Mouse (Mus musculus): ENCODE data around the gene Rhbdl2. TPM values are rescaled to one million over a fixed set of nuclear protein-coding genes. Genes with fewer than 3 reads are reported as not detected.

The Rhbdl2 gene
- polyA plus RNA-seq, 1 experiment from 2014 or later, result 7.1 TPM

DNA sequence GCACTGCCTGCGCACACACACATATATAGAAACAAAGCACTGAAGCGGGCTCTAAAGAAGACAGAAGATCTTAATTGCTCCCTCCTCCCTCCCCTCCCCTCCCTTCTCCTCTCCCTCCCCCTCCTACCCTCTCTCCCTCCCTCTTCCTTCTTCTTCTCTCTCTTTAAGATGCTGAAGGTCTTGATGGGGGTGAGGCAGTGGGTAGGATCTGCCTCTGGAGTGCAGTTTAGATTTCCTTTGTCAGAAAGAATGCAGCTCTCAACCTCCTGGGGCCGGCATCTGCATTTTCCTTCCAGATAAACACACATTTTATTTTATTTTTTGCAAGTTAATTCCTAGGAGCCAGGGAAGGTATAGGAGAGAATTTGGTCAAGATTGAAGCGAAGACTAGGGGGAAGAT is 19.4 kb upstream of the Rhbdl2 start:
- Histone ChIP-seq H3K36me3 (no peaks in the 10 kb centered on the region), H3K27me3 (no peaks in the 10 kb centered on the region), H3K27ac (no peak overlapping the region), H3K9ac (no peak overlapping the region), H3K4me3 (no peak overlapping the region), H3K4me1 (no peaks in the 10 kb centered on the region), H3K9me3 (no peaks in the 10 kb centered on the region), H3K4me2 (no peak overlapping the region)
- ATAC-seq (ENCODE audit: insufficient number of reproducible peaks, low FRiP score, low TSS enrichment, low read depth), result no peak
- WGBS, result 83% methylated on average over 4 of the region's 4 CpGs

DNA sequence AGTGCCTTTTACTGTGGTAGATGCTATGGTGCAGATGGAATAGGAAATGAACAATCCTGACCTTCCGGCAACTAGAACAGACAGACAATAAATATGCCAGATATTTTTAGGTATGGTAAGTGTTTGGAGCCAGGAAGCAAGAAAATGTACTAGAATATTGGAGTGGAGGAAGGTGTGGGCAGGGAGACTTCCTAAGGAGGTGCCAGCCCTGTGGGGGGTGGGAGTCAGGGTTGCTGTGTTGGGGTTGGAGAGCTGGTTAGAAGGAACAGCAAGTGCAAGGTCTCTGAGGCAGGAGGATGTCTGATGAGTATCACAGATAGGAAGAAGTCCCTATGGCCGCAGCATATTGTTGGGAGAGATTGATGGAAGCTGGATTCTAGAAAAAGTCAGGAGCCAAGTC is 5.0 kb downstream of the Rhbdl2 start:
- Histone ChIP-seq H3K4me3 (no peak overlapping the region), H3K27ac (no peak overlapping the region), H3K9me3 (no peaks in the 10 kb centered on the region), H3K36me3 (no peaks in the 10 kb centered on the region), H3K4me2 (no peak overlapping the region), H3K4me1 (peaks cover 7% of the 10 kb centered on the region), H3K27me3 (no peaks in the 10 kb centered on the region), H3K9ac (no peak overlapping the region)
- ATAC-seq (ENCODE audit: insufficient number of reproducible peaks, low FRiP score, low TSS enrichment, low read depth), result no peak
- 77% methylated on average over 2 of the region's 2 CpGs for WGBS

DNA sequence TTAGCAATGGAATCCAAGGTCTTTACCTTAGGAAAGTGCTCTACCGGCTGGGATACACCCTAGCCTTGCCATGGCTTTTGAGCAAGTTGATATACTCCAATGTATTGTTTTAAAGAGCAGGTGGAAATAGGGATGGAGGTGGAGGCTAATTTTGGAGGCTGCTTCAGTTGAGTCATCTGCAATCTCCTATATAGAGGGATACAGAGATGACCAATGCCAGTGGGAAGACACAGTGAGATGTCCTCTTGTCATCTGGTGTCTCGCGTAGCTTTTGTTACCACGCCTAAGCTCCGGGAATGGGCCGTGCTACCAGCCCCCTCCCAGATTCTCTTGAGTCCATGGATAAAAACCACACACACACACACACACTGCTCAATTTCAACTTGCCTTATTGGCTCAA is 5.5 kb downstream of the Rhbdl2 start:
- Histone ChIP-seq H3K9ac (no peak overlapping the region), H3K4me1 (peaks cover 2% of the 10 kb centered on the region; the same call in 1 of the 2 replicates), H3K36me3 (no peaks in the 10 kb centered on the region), H3K4me3 (no peak overlapping the region), H3K27ac (no peak overlapping the region), H3K27me3 (no peaks in the 10 kb centered on the region), H3K9me3 (no peaks in the 10 kb centered on the region), H3K4me2 (no peak overlapping the region)
- WGBS, result 92% methylated on average over 6 of the region's 6 CpGs
- ATAC-seq (ENCODE audit: insufficient number of reproducible peaks, low FRiP score, low TSS enrichment, low read depth), result no peak

DNA sequence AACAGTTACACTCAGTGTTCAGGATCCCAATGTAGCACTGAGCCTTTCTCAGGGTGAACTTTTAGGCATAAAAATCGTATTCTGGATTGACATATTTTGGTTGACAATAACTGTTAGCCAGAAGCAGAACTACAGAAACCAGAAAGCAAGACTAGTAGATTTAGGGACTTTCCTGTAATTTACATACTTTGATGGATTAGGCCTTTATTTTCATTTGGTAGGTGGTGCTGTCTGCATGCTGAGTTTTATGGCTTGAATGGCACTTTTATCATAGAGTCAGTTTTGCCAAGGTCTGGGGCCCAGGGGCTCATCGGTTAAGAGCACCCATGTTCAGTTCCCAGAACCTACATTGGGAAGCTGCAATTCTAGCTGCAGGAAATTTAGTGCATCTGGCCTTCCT is 7.4 kb downstream of the Rhbdl2 start:
- no peaks in the 10 kb centered on the region for H3K27me3 ChIP-seq
- ATAC-seq (ENCODE audit: insufficient number of reproducible peaks, low FRiP score, low TSS enrichment, low read depth), result no peak
- H3K27ac ChIP-seq, result no peak overlapping the region
- no peak overlapping the region for H3K4me3 ChIP-seq
- WGBS, result 54% methylated on average over 2 of the region's 2 CpGs
- no peaks in the 10 kb centered on the region for H3K9me3 ChIP-seq
- no peaks in the 10 kb centered on the region for H3K36me3 ChIP-seq
- H3K4me1 ChIP-seq, result no peaks in the 10 kb centered on the region; the same call in 1 of the 2 replicates
- H3K4me2 ChIP-seq, result no peak overlapping the region
- no peak overlapping the region for H3K9ac ChIP-seq

DNA sequence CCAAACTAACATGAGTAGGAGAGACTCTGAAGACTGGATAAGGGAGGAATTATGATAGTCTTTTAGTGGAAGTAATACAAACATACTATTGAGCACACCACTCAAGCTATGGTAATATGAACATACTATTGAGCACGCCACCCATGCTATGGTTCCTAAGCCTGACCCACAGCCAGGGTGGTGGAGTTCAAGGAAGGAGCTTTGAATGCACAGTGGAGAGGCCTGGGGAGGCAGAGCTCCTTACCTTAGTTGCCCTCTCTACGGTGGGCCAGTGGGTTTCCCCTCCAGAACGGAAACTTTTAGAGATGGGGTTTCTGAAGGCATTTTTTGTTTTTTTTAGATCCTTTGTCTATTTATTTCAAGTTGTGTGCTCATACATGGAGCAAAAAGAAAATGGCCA is 9.7 kb downstream of the Rhbdl2 start:
- peak; percentile 57 for ATAC-seq (ENCODE audit: insufficient number of reproducible peaks, low FRiP score, low TSS enrichment, low read depth)
- H3K27me3 ChIP-seq, result no peaks in the 10 kb centered on the region
- WGBS, result 72% methylated on average over 3 of the region's 3 CpGs
- no peak overlapping the region for H3K9ac ChIP-seq
- H3K4me2 ChIP-seq, result no peak overlapping the region
- H3K4me1 ChIP-seq, result no peaks in the 10 kb centered on the region; the same call in 1 of the 2 replicates
- H3K9me3 ChIP-seq, result no peaks in the 10 kb centered on the region
- no peaks in the 10 kb centered on the region for H3K36me3 ChIP-seq
- H3K4me3 ChIP-seq, result no peak overlapping the region
- H3K27ac ChIP-seq, result 0 out of 2 replicates have a peak overlapping the region, but pooled peaks have one; percentile 28

DNA sequence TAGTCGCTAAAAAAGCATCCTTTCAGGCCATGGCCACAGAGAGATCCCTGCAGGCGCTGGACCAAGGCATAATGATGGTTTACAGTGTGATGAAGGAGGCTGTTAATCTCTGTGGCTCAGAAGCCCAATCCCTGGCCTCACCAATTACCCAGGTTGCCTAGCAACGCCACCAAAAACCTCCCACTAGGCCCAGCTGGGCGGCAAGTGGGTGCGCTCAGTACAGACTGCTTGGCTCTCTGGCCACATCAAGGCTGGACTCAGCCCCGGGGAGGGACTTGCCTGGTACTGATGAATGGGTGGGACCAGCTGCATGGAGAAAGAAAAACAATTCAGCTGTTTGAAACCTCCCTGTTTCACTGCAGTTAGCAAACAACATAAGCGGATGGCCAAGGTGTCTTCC is 10.2 kb downstream of the Rhbdl2 start:
- no peak overlapping the region for H3K9ac ChIP-seq
- H3K4me3 ChIP-seq, result no peak overlapping the region
- H3K4me2 ChIP-seq, result no peak overlapping the region
- no peaks in the 10 kb centered on the region for H3K36me3 ChIP-seq
- 30% methylated on average over 7 of the region's 7 CpGs for WGBS
- H3K9me3 ChIP-seq, result no peaks in the 10 kb centered on the region
- peak; percentile 72 for ATAC-seq (ENCODE audit: insufficient number of reproducible peaks, low FRiP score, low TSS enrichment, low read depth)
- no peaks in the 10 kb centered on the region; the same call in 1 of the 2 replicates for H3K4me1 ChIP-seq
- no peak overlapping the region for H3K27ac ChIP-seq
- H3K27me3 ChIP-seq, result no peaks in the 10 kb centered on the region

DNA sequence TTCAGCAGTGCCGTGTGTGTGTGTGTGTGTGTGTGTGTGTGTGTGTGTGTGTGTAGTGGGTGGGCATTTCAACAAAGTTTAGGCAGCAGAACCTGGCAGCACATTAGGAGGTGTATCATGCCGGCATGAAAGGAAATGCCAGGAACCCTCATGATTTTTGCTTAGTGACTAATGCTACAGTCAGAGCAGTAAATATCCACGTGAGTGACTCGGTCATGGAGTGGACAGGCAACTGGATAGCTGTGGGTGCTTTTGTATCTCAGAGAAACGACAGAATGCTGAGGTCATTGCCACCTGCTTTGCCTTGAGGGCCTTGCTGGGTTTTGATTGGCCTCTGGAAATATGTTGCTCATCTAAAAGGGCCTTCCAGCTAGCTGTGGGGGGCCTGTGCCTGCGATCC is 16.0 kb downstream of the Rhbdl2 start:
- no peak for ATAC-seq (ENCODE audit: insufficient number of reproducible peaks, low FRiP score, low TSS enrichment, low read depth)
- 45% methylated on average over 6 of the region's 6 CpGs for WGBS
- no peak overlapping the region for H3K4me2 ChIP-seq
- no peak overlapping the region for H3K4me3 ChIP-seq
- H3K9ac ChIP-seq, result no peak overlapping the region
- H3K9me3 ChIP-seq, result no peaks in the 10 kb centered on the region
- no peaks in the 10 kb centered on the region for H3K36me3 ChIP-seq
- H3K4me1 ChIP-seq, result no peaks in the 10 kb centered on the region
- H3K27ac ChIP-seq, result no peak overlapping the region
- no peaks in the 10 kb centered on the region for H3K27me3 ChIP-seq

DNA sequence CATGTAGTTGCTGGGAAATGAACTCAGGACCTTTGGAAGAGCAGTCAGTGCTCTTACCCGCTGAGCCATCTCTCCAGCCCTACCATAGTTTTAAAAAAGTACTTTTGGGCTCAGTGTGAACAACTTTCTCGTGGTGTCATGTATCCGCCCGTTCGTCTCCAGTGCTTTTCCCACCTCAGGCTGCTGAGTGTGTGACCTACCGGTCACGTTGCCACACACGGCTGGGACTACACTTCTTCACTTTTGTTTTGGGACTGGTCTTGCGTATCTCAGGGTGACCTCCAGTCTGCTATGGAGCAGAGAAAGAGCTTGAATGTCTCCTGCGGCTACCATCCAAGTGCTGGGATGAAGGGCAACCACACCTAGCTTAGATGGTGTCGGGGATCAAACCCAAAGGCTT is 20.6 kb downstream of the Rhbdl2 start:
- H3K9me3 ChIP-seq, result no peaks in the 10 kb centered on the region
- no peaks in the 10 kb centered on the region for H3K36me3 ChIP-seq
- no peak overlapping the region for H3K9ac ChIP-seq
- H3K27ac ChIP-seq, result no peak overlapping the region
- H3K27me3 ChIP-seq, result no peaks in the 10 kb centered on the region
- no peak for ATAC-seq (ENCODE audit: insufficient number of reproducible peaks, low FRiP score, low TSS enrichment, low read depth)
- no peak overlapping the region for H3K4me3 ChIP-seq
- H3K4me1 ChIP-seq, result no peaks in the 10 kb centered on the region
- WGBS, result 90% methylated on average over 11 of the region's 11 CpGs
- H3K4me2 ChIP-seq, result no peak overlapping the region

DNA sequence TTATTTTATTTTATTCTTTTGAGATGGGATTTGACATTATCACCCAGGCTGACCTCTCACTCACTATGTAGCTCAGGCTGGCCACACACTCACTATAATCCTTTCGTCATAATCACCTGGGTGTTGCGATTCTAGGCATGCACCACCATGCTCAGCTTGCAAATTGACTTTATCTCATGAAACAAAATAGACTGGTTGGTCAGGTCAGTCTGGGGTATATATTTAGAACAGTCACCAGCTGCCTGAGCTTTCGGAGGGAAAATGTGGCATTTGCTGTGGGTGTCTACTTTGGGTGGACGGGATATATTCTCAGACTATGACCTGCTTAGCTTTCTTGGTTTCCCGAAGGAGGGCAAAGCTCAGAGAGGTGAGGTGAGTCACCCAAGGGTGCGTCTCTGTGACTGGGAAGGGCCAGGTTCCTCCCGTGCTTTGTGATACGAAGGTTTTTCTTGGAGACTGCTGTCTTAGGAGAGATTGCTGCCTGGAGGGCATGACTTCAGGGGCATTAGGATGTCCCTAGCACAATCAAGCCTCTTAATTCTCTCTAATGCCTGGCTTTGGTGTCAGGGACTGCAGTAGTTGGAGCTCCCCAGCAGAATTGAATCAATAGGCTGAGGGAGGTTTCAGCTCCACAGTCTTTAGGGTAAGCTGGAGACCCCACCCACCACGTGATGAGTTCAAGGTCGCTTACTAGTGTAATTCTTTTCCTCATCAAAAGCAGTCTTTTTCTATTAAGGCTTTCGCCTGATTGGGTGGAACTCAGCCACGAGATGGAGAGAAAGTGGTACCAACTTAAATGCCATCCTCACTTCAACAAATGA is 23.0 kb downstream of the Rhbdl2 start:
- Histone ChIP-seq H3K4me2 (no peak overlapping the region), H3K27ac (no peak overlapping the region), H3K4me1 (no peaks in the 10 kb centered on the region), H3K36me3 (no peaks in the 10 kb centered on the region), H3K27me3 (no peaks in the 10 kb centered on the region), H3K9me3 (no peaks in the 10 kb centered on the region), H3K4me3 (no peak overlapping the region), H3K9ac (no peak overlapping the region)
- ATAC-seq (ENCODE audit: insufficient number of reproducible peaks, low FRiP score, low TSS enrichment, low read depth), result no peak
- 79% methylated on average over 12 of the region's 12 CpGs for WGBS

DNA sequence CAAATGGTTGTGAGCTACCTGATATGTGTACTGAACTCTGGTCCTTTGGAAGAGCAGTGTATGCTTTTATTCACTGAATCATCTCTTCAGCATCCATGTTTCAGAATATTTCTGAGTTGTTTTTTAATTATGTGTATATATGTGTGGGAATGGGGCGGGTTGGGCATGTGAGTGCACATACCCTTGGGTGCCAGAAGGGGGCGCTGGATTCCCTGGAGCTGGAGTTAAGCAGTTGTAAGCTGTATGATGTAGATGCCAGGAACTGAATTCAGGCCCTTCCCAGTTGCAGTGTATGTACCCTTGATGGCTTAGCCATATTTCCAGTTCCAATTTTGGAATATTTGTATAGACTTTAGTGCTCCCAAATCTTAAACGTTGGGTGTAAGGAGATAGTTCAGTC is 24.9 kb downstream of the Rhbdl2 start:
- WGBS, result 79% methylated on average over 3 of the region's 3 CpGs
- no peaks in the 10 kb centered on the region for H3K9me3 ChIP-seq
- H3K4me1 ChIP-seq, result no peaks in the 10 kb centered on the region
- H3K4me2 ChIP-seq, result no peak overlapping the region
- no peak overlapping the region for H3K9ac ChIP-seq
- H3K4me3 ChIP-seq, result no peak overlapping the region
- no peaks in the 10 kb centered on the region for H3K36me3 ChIP-seq
- no peak overlapping the region for H3K27ac ChIP-seq
- no peak for ATAC-seq (ENCODE audit: insufficient number of reproducible peaks, low FRiP score, low TSS enrichment, low read depth)
- no peaks in the 10 kb centered on the region for H3K27me3 ChIP-seq

DNA sequence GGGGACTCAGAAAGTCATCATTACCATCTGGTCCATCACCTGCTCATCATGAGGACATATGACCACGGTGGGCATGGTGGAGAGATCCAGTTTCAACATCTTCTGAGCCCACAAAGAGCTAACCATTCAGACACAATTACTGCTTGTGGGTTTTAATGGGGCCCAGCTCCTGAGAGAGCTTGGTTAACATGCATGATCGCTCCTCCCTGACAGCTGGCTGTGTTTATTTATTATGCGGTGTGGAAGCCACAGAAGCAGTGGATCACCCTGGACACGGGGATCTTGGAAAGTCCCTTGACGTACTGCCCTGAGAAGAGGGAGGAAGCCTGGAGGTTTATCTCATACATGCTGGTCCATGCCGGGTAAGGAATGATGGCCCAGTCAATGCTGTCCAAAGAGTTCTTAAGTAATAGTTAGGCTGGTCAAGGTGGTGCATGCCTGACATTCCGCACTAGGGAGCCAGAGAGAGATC is 26.4 kb downstream of the Rhbdl2 start:
- Histone ChIP-seq H3K36me3 (no peaks in the 10 kb centered on the region), H3K9ac (no peak overlapping the region), H3K9me3 (no peaks in the 10 kb centered on the region), H3K27ac (no peak overlapping the region), H3K4me1 (no peaks in the 10 kb centered on the region), H3K4me3 (no peak overlapping the region), H3K4me2 (no peak overlapping the region), H3K27me3 (no peaks in the 10 kb centered on the region)
- 73% methylated on average over 7 of the region's 7 CpGs for WGBS
- no peak for ATAC-seq (ENCODE audit: insufficient number of reproducible peaks, low FRiP score, low TSS enrichment, low read depth)

DNA sequence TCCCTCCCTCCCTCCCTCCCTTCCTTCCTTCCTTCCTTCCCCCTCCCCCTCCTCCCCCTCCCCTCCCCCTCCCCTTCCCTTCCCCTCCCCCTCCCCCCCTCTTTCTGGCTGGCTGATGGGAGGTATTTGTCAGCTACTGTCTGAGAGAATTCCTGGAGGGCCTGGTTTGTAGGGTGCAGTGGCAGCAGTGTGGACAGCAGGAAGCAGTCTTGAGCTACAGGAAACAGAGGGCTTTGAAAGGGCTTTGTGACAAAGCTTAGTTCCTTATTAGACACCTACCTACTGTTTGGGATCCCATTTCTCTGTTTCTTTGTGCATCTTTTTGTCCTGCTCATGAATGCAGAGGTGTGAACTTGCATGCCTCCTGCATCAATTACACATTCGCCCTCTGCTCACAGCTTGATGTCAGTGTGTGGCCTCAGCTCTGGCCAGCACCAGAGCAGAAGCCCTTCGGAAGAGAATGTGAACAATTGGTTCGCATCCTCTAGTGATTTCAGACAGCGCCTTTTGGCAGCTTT is 31.5 kb downstream of the Rhbdl2 start:
- Histone ChIP-seq H3K4me1 (no peaks in the 10 kb centered on the region), H3K27ac (no peak overlapping the region)

More for the DNA sequence above, 31.5 kb downstream of the Rhbdl2 start:
- no peak for ATAC-seq (ENCODE audit: insufficient number of reproducible peaks, low FRiP score, low TSS enrichment, low read depth)
- Histone ChIP-seq H3K4me3 (no peak overlapping the region), H3K9me3 (no peaks in the 10 kb centered on the region), H3K27me3 (no peaks in the 10 kb centered on the region), H3K9ac (no peak overlapping the region), H3K4me2 (no peak overlapping the region), H3K36me3 (no peaks in the 10 kb centered on the region)
- WGBS, result 52% methylated on average over 4 of the region's 4 CpGs

Measured in limb, embryonic 15.5 days (tissue).